Mouse (Mus musculus) olfactory bulb, adult 2 months (tissue): ENCODE results near the gene Olfr693.

Experiments used
- CTCF ChIP-seq: fragments of 200-500 bp; IDR thresholded peaks from 2 replicates; pipeline ENCODE4 v1.5.1; 2012; ENCODE audit warnings: low read depth, mild to moderate bottlenecking, low read length, moderate library complexity; ENCODE audit not compliant: insufficient read depth
- POLR2A ChIP-seq: fragments of 200-500 bp; IDR thresholded peaks from 2 replicates; pipeline ENCODE4 v1.6.1; 2012; ENCODE audit warnings: mild to moderate bottlenecking, low read depth, low read length, moderate library complexity; ENCODE audit not compliant: insufficient read depth

DNA sequence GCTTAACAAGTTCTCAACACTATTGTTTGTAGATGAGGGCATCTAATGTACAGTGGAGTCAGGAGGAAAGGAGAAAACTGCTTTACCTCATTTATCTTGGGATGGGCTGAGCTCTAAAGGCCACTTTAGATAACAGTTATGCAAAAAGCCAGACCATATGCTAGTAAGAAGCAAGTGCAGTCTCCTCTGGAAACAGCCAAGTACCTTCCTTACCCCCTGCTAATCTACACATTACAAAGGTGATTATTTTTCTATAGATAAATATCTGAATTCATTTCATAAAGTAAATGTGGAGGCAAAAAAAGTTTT lies 28.1 kb downstream of the Olfr693 start:
- no peak for TF ChIP-seq CTCF
- TF ChIP-seq POLR2A: no peak
